Mouse (Mus musculus): ENCODE results near the gene Hist1h2bn. TPM values are rescaled to one million over a fixed set of nuclear protein-coding genes. Genes with fewer than 3 reads are reported as not detected.
"Not testable (repeated sequence)": the region's sequence is repeated elsewhere in the genome, so short reads cannot be mapped to it uniquely, and the experiment has no call there.

The Hist1h2bn gene
- total and polyA plus RNA-seq, 2 experiments from 2014 or later = 1.1 to 864 TPM

GRCm38 (mm10) chr13:21781021-21781555, 27.2 kb downstream of the Hist1h2bn start:
- peaks cover 9% of the 10 kb centered on the region; the same call in 1 of the 2 replicates for H3K4me1 ChIP-seq (ENCODE audit: insufficient read depth, low read length)
- no peaks in the 10 kb centered on the region for H3K36me3 ChIP-seq (ENCODE audit: insufficient read depth, low read length)
- H3K9me3 ChIP-seq (ENCODE audit: low read length) = no peaks in the 10 kb centered on the region
- DNase-seq (ENCODE audit: low spot score) (no peak), ATAC-seq (no peak)
- H3K9ac ChIP-seq (replicated peaks; ENCODE audit: low read length) = no peak overlapping the region
- TF ChIP-seq CTCF (IDR thresholded peaks at IDR 0.05; ENCODE audit: low read depth) = no peak
- H3K4me3 ChIP-seq (ENCODE audit: low read length) = no peak overlapping the region; the same call in 1 of the 2 replicates
- H3K4me2 ChIP-seq (ENCODE audit: low read depth, low read length) = peak overlapping the region; percentile 97
- H3K27ac ChIP-seq = peak overlapping the region; percentile 78; the same call in 1 of the 2 replicates
- H3K27me3 ChIP-seq (ENCODE audit: insufficient read depth, low read length) = no peaks in the 10 kb centered on the region
- 46% methylated on average over 6 of the region's 6 CpGs for WGBS

GRCm38 (mm10) chr13:21781639-21782038, 27.7 kb downstream of the Hist1h2bn start:
- no peaks in the 10 kb centered on the region for H3K9me3 ChIP-seq (ENCODE audit: low read length)
- no peak overlapping the region for H3K9ac ChIP-seq (replicated peaks; ENCODE audit: low read length)
- H3K4me3 ChIP-seq (ENCODE audit: low read length) = no peak overlapping the region
- no peak for DNase-seq (ENCODE audit: low spot score)
- no peak for ATAC-seq
- WGBS = 98% methylated on average over 1 of the region's 1 CpGs
- peaks cover 9% of the 10 kb centered on the region; the same call in 1 of the 2 replicates for H3K4me1 ChIP-seq (ENCODE audit: insufficient read depth, low read length)
- no peak overlapping the region for H3K27ac ChIP-seq
- TF ChIP-seq CTCF (IDR thresholded peaks at IDR 0.05; ENCODE audit: low read depth) = no peak
- H3K27me3 ChIP-seq (ENCODE audit: insufficient read depth, low read length) = no peaks in the 10 kb centered on the region
- no peak overlapping the region for H3K4me2 ChIP-seq (ENCODE audit: low read depth, low read length)
- H3K36me3 ChIP-seq (ENCODE audit: insufficient read depth, low read length) = no peaks in the 10 kb centered on the region

- not testable (repeated sequence) for H3K27me3 ChIP-seq (ENCODE audit: insufficient read depth, low read length); H3K36me3 ChIP-seq (ENCODE audit: insufficient read depth, low read length); H3K4me1 ChIP-seq (ENCODE audit: insufficient read depth, low read length); H3K9me3 ChIP-seq (ENCODE audit: low read length); ATAC-seq
- peak; percentile 20 for DNase-seq (ENCODE audit: low spot score)
- Histone ChIP-seq H3K4me3 (ENCODE audit: low read length) (peak overlapping the region; percentile 34), H3K27ac (peak overlapping the region; percentile 67), H3K4me2 (ENCODE audit: low read depth, low read length) (peak overlapping the region; percentile 68), H3K9ac (replicated peaks; ENCODE audit: low read length) (peak overlapping the region; percentile 57)
- WGBS = 2% methylated on average over 14 of the region's 35 CpGs
These were observed 28.7 kb downstream of the Hist1h2bn start for GRCm38 (mm10) chr13:21782361-21783254.

- H3K9ac ChIP-seq (replicated peaks; ENCODE audit: low read length) = peak within 1 kb of the TSS; percentile 57
- peak; percentile 90 for DNase-seq (ENCODE audit: low spot score)
- ATAC-seq = peak; percentile 77
- peak within 1 kb of the TSS; percentile 34 for H3K4me3 ChIP-seq (ENCODE audit: low read length)
- H3K27me3 ChIP-seq (ENCODE audit: insufficient read depth, low read length) = no peaks in the 10 kb centered on the region
- H3K4me2 ChIP-seq (ENCODE audit: low read depth, low read length) = peak within 1 kb of the TSS; percentile 68
- H3K27ac ChIP-seq = peak within 1 kb of the TSS; percentile 67
- no peaks in the 10 kb centered on the region for H3K9me3 ChIP-seq (ENCODE audit: low read length)
- TF ChIP-seq CTCF (IDR thresholded peaks at IDR 0.05; ENCODE audit: low read depth) = no peak
- peaks cover 9% of the 10 kb centered on the region; the same call in 1 of the 2 replicates for H3K4me1 ChIP-seq (ENCODE audit: insufficient read depth, low read length)
- no peaks in the 10 kb centered on the region for H3K36me3 ChIP-seq (ENCODE audit: insufficient read depth, low read length)
- WGBS = 1% methylated on average over 13 of the region's 20 CpGs
These were observed 29.3 kb downstream of the Hist1h2bn start, which contains the start of gene Hist1h3i for GRCm38 (mm10) chr13:21783255-21783617. Gene Hist1h3i, minus strand, starts transcription at chr13:21783370.

- H3K27me3 ChIP-seq (ENCODE audit: insufficient read depth, low read length) = no peaks in the 10 kb centered on the region
- H3K27ac ChIP-seq = peak overlapping the region; percentile 18; the same call in 1 of the 2 replicates
- no peak for TF ChIP-seq CTCF (IDR thresholded peaks at IDR 0.05; ENCODE audit: low read depth)
- peak overlapping the region; percentile 33; the same call in 1 of the 2 replicates for H3K9ac ChIP-seq (replicated peaks; ENCODE audit: low read length)
- peak overlapping the region; percentile 34 for H3K4me3 ChIP-seq (ENCODE audit: low read length)
- ATAC-seq = no peak
- no peaks in the 10 kb centered on the region for H3K9me3 ChIP-seq (ENCODE audit: low read length)
- WGBS = 3% methylated on average over 9 of the region's 9 CpGs
- peak; percentile 72 for DNase-seq (ENCODE audit: low spot score)
- peaks cover 9% of the 10 kb centered on the region; the same call in 1 of the 2 replicates for H3K4me1 ChIP-seq (ENCODE audit: insufficient read depth, low read length)
- no peaks in the 10 kb centered on the region for H3K36me3 ChIP-seq (ENCODE audit: insufficient read depth, low read length)
- peak overlapping the region; percentile 68 for H3K4me2 ChIP-seq (ENCODE audit: low read depth, low read length)
These were observed 29.8 kb downstream of the Hist1h2bn start for GRCm38 (mm10) chr13:21783734-21784161.

GRCm38 (mm10) chr13:21784311-21784710, 30.4 kb downstream of the Hist1h2bn start:
- WGBS = 24% methylated on average over 6 of the region's 6 CpGs

More at GRCm38 (mm10) chr13:21784311-21784710, 30.4 kb downstream of the Hist1h2bn start:
- TF ChIP-seq CTCF (IDR thresholded peaks at IDR 0.05; ENCODE audit: low read depth) = no peak
- Histone ChIP-seq H3K9ac (replicated peaks; ENCODE audit: low read length) (no peak overlapping the region), H3K4me3 (ENCODE audit: low read length) (no peak overlapping the region), H3K4me2 (ENCODE audit: low read depth, low read length) (no peak overlapping the region; the same call in 1 of the 2 replicates), H3K4me1 (ENCODE audit: insufficient read depth, low read length) (peaks cover 9% of the 10 kb centered on the region; the same call in 1 of the 2 replicates), H3K27ac (peak overlapping the region; percentile 18; the same call in 1 of the 2 replicates), H3K27me3 (ENCODE audit: insufficient read depth, low read length) (no peaks in the 10 kb centered on the region), H3K36me3 (ENCODE audit: insufficient read depth, low read length) (no peaks in the 10 kb centered on the region), H3K9me3 (ENCODE audit: low read length) (no peaks in the 10 kb centered on the region)
- ATAC-seq = no peak
- no peak for DNase-seq (ENCODE audit: low spot score)
